Mouse (Mus musculus): ENCODE results near the gene Otub1. TPM values are rescaled to one million over a fixed set of nuclear protein-coding genes. Genes with fewer than 3 reads are reported as not detected.

Gene Otub1
- polyA plus RNA-seq (2015; fragmentation: Nextera tagmentation; extraction: Ambion mirVana), result 233 and 250 TPM in 2 replicates

- peak within 1 kb of the TSS; percentile 93 for H3K4me2 ChIP-seq
- no peaks in the 10 kb centered on the region for H3K27me3 ChIP-seq
- H3K27ac ChIP-seq, result peak within 1 kb of the TSS; percentile 97
- H3K36me3 ChIP-seq, result peaks cover 30% of the 10 kb centered on the region
- under 1% methylated on average over 77 of the region's 79 CpGs for WGBS
- ATAC-seq (ENCODE audit: low FRiP score), result peak; percentile 97
- H3K9me3 ChIP-seq, result no peaks in the 10 kb centered on the region
- peak within 1 kb of the TSS; percentile 89 for H3K9ac ChIP-seq
- peaks cover 42% of the 10 kb centered on the region for H3K4me1 ChIP-seq (replicated peaks)
- peak within 1 kb of the TSS; percentile 86 for H3K4me3 ChIP-seq
Measured at GRCm38 (mm10) chr19:7205753-7206736, at the start of gene Otub1. Gene Otub1, minus strand, starts transcription at chr19:7206316.

- 86% methylated on average over 3 of the region's 3 CpGs for WGBS
- no peak for ATAC-seq (ENCODE audit: low FRiP score)
Measured at GRCm38 (mm10) chr19:7246021-7246420, 39.9 kb upstream of the Otub1 start.

GRCm38 (mm10) chr19:7240782-7241690 lies 34.9 kb upstream of the Otub1 start, which contains the start of gene Naa40:
Gene Naa40, minus strand, starts transcription at chr19:7241183.
- peaks cover 34% of the 10 kb centered on the region for H3K4me1 ChIP-seq (replicated peaks)
- peak within 1 kb of the TSS; percentile 88 for H3K9ac ChIP-seq
- peak; percentile 96 for ATAC-seq (ENCODE audit: low FRiP score)
- under 1% methylated on average over 80 of the region's 80 CpGs for whole genome bisulfite sequencing
- peaks cover 7% of the 10 kb centered on the region; the same call in 1 of the 2 replicates for H3K27me3 ChIP-seq
- no peaks in the 10 kb centered on the region for H3K9me3 ChIP-seq
- H3K27ac ChIP-seq, result peak within 1 kb of the TSS; percentile 90
- peak within 1 kb of the TSS; percentile 91 for H3K4me2 ChIP-seq
- H3K4me3 ChIP-seq, result peak within 1 kb of the TSS; percentile 71
- H3K36me3 ChIP-seq, result peaks cover 4% of the 10 kb centered on the region; the same call in 1 of the 2 replicates

More at GRCm38 (mm10) chr19:7246021-7246420, 39.9 kb upstream of the Otub1 start:
- Histone ChIP-seq H3K27me3 (peaks cover 7% of the 10 kb centered on the region; the same call in 1 of the 2 replicates), H3K4me2 (no peak overlapping the region), H3K9ac (no peak overlapping the region), H3K4me1 (replicated peaks) (peaks cover 4% of the 10 kb centered on the region; the same call in 1 of the 2 replicates), H3K9me3 (no peaks in the 10 kb centered on the region), H3K27ac (no peak overlapping the region), H3K36me3 (no peaks in the 10 kb centered on the region), H3K4me3 (no peak overlapping the region)

- Histone ChIP-seq H3K27ac (peak overlapping the region; percentile 90), H3K27me3 (peaks cover 7% of the 10 kb centered on the region; the same call in 1 of the 2 replicates), H3K36me3 (peaks cover 4% of the 10 kb centered on the region; the same call in 1 of the 2 replicates), H3K4me1 (replicated peaks) (peaks cover 34% of the 10 kb centered on the region), H3K4me2 (peak overlapping the region; percentile 91), H3K9me3 (no peaks in the 10 kb centered on the region), H3K9ac (peak overlapping the region; percentile 88), H3K4me3 (peak overlapping the region; percentile 71)
- 5% methylated on average over 13 of the region's 13 CpGs for WGBS
- no peak; the same call in none of the 2 replicates for ATAC-seq (ENCODE audit: low FRiP score)
Measured at GRCm38 (mm10) chr19:7240291-7240690, 34.2 kb upstream of the Otub1 start.

GRCm38 (mm10) chr19:7239574-7239973 lies 33.5 kb upstream of the Otub1 start:
- no peaks in the 10 kb centered on the region for H3K9me3 ChIP-seq
- peaks cover 7% of the 10 kb centered on the region; the same call in 1 of the 2 replicates for H3K27me3 ChIP-seq
- H3K4me3 ChIP-seq, result peak overlapping the region; percentile 71; the same call in 1 of the 2 replicates
- peak overlapping the region; percentile 88 for H3K9ac ChIP-seq
- H3K4me2 ChIP-seq, result peak overlapping the region; percentile 91
- H3K27ac ChIP-seq, result no peak overlapping the region
- peaks cover 4% of the 10 kb centered on the region; the same call in 1 of the 2 replicates for H3K36me3 ChIP-seq
- WGBS, result 93% methylated on average over 3 of the region's 3 CpGs
- peaks cover 34% of the 10 kb centered on the region for H3K4me1 ChIP-seq (replicated peaks)
- ATAC-seq (ENCODE audit: low FRiP score), result no peak

- Histone ChIP-seq H3K4me1 (replicated peaks) (peaks cover 34% of the 10 kb centered on the region), H3K9me3 (no peaks in the 10 kb centered on the region), H3K27ac (no peak overlapping the region), H3K36me3 (peaks cover 26% of the 10 kb centered on the region), H3K4me3 (no peak overlapping the region), H3K4me2 (no peak overlapping the region), H3K9ac (0 out of 2 replicates have a peak overlapping the region, but pooled peaks have one; percentile 25), H3K27me3 (no peaks in the 10 kb centered on the region)
- no peak for ATAC-seq (ENCODE audit: low FRiP score)
- 86% methylated on average over 4 of the region's 4 CpGs for whole genome bisulfite sequencing
Measured at GRCm38 (mm10) chr19:7236742-7237141, 30.6 kb upstream of the Otub1 start.

GRCm38 (mm10) chr19:7236011-7236410 lies 29.9 kb upstream of the Otub1 start:
- WGBS, result 86% methylated on average over 2 of the region's 2 CpGs
- Histone ChIP-seq H3K4me2 (no peak overlapping the region), H3K36me3 (peaks cover 34% of the 10 kb centered on the region), H3K9me3 (no peaks in the 10 kb centered on the region), H3K4me1 (replicated peaks) (peaks cover 30% of the 10 kb centered on the region), H3K4me3 (no peak overlapping the region), H3K9ac (no peak overlapping the region), H3K27me3 (no peaks in the 10 kb centered on the region), H3K27ac (no peak overlapping the region)
- no peak for ATAC-seq (ENCODE audit: low FRiP score)

GRCm38 (mm10) chr19:7235461-7235860 lies 29.3 kb upstream of the Otub1 start:
- H3K4me2 ChIP-seq, result no peak overlapping the region
- no peak overlapping the region for H3K9ac ChIP-seq
- H3K27me3 ChIP-seq, result no peaks in the 10 kb centered on the region
- no peaks in the 10 kb centered on the region for H3K9me3 ChIP-seq
- H3K27ac ChIP-seq, result no peak overlapping the region
- 92% methylated on average over 9 of the region's 9 CpGs for WGBS
- ATAC-seq (ENCODE audit: low FRiP score), result no peak
- H3K4me1 ChIP-seq (replicated peaks), result peaks cover 30% of the 10 kb centered on the region
- no peak overlapping the region for H3K4me3 ChIP-seq
- peaks cover 39% of the 10 kb centered on the region for H3K36me3 ChIP-seq

- WGBS, result 59% methylated on average over 8 of the region's 8 CpGs
- Histone ChIP-seq H3K9me3 (no peaks in the 10 kb centered on the region), H3K36me3 (peaks cover 47% of the 10 kb centered on the region), H3K4me3 (no peak overlapping the region), H3K4me1 (replicated peaks) (peaks cover 22% of the 10 kb centered on the region), H3K4me2 (no peak overlapping the region), H3K27ac (no peak overlapping the region), H3K27me3 (no peaks in the 10 kb centered on the region), H3K9ac (no peak overlapping the region)
- peak; percentile 85 for ATAC-seq (ENCODE audit: low FRiP score)
Measured at GRCm38 (mm10) chr19:7234537-7235221, 28.6 kb upstream of the Otub1 start.

GRCm38 (mm10) chr19:7226511-7226914 lies 20.4 kb upstream of the Otub1 start:
- Histone ChIP-seq H3K36me3 (peaks cover 62% of the 10 kb centered on the region), H3K27me3 (no peaks in the 10 kb centered on the region), H3K27ac (no peak overlapping the region), H3K9ac (no peak overlapping the region), H3K9me3 (no peaks in the 10 kb centered on the region), H3K4me1 (replicated peaks) (no peaks in the 10 kb centered on the region), H3K4me2 (no peak overlapping the region), H3K4me3 (no peak overlapping the region)
- 84% methylated on average over 6 of the region's 6 CpGs for WGBS
- ATAC-seq (ENCODE audit: low FRiP score), result no peak

- H3K9ac ChIP-seq, result no peak overlapping the region; the same call in 1 of the 2 replicates
- H3K27ac ChIP-seq, result no peak overlapping the region
- WGBS, result 85% methylated on average over 9 of the region's 9 CpGs
- no peaks in the 10 kb centered on the region for H3K4me1 ChIP-seq (replicated peaks)
- no peak overlapping the region for H3K4me3 ChIP-seq
- H3K9me3 ChIP-seq, result no peaks in the 10 kb centered on the region
- H3K4me2 ChIP-seq, result no peak overlapping the region
- peaks cover 49% of the 10 kb centered on the region for H3K36me3 ChIP-seq
- no peaks in the 10 kb centered on the region for H3K27me3 ChIP-seq
- ATAC-seq (ENCODE audit: low FRiP score), result no peak
Measured at GRCm38 (mm10) chr19:7225096-7225690, 19.1 kb upstream of the Otub1 start.

All from hindbrain, embryonic 13.5 days (tissue).